Mouse (Mus musculus): Measurements from ENCODE around the gene Npdc1. TPM values are rescaled to one million over a fixed set of nuclear protein-coding genes. Genes with fewer than 3 reads are reported as not detected.

The Npdc1 gene
- total RNA-seq (2021) (100 to 1,000 TPM; 128 to 145 TPM), polyA plus RNA-seq (2012; rRNA removed) (685 and 775 TPM in 2 replicates)
- long read RNA-seq, transcript Npdc1-202 (9 exons, 1,485 nt): major isoform, 72 of 86 reads
- long read RNA-seq, partial matches to known transcripts: 5 of 86 reads
- long read RNA-seq, other reads (novel, unspliced or antisense): 8 of 86 reads

DNA sequence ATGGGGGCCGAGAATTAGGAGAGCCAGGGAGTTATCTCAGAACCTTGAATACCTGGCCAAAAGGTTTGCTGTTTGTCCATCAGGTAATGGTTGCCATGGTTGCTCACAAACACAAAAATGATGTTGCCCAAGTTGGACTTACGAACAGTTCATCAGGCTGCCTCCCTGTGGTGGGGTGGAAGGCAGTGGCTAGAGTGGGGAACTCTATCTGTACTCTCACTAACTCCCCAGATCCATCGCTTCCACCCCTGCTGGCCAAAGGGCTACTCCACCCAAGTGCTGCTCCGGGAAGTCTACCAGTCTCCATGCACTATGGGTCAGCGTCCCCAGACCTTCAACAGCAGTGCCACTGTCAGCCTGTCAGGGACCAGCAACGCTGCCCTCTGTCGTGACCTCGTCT, at the start of gene Npdc1:
Gene Npdc1, plus strand, starts transcription at position 301 of the 400 bp plus-strand sequence.
- DNase-seq: no peak

DNA sequence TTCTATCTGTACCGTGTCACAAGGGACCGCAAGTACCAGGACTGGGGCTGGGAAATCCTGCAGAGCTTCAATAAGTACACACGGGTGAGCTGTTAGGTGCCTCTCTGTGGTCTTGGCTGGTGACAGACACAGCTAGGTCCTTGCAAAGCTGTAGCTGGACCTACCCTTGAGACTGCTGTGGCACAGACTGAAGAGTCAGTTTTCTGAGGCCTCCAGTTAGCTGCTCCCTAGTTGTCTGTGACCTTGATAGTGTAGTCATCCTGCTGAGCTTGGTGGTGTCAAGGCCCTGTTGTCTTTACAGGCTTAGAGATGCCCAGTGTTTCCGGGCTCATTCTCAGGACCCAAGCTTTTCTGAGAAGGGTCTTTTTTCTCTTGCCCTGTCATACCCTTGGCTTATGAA, 49.7 kb upstream of the Npdc1 start:
- peak; percentile 75 for DNase-seq

DNA sequence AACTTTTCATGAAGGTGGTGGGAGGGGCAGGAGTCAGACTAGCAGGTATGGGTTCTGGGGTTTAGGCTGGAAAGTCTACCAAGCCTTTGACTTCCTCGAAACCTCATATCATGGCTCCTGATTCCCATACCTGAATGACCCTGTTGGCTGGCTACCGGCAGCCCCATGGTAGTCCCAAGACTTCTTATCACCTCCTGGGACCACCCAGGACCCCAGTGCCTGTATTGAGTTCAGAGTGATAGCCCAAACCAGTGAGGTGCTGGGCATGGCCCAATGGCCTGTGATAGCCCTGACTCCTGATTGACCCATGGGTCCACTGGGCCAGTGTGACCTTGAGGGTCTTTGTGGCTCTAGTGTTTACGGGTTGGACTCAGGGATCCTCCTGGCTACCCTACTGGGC, 48.5 kb upstream of the Npdc1 start:
- no peak for DNase-seq

DNA sequence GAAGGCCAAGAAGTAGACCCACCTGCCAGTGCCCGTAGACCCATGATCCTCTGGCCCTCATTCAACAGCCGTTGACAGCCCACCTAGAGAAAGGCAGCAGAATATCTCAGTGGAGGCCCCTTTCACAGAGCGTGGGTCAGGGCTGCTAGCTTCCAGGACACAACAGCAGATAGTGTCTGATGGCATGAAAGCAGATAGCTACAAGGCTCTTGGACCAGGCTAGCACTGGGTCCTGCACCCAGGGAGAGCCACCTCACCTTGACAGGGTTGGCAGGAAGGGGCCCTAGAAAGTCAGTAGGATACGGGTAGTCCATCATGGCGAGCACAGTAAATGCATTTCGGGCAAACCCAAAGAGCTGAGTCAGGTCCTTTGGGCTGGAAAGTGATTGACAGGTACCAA, 44.9 kb upstream of the Npdc1 start:
- DNase-seq: no peak

DNA sequence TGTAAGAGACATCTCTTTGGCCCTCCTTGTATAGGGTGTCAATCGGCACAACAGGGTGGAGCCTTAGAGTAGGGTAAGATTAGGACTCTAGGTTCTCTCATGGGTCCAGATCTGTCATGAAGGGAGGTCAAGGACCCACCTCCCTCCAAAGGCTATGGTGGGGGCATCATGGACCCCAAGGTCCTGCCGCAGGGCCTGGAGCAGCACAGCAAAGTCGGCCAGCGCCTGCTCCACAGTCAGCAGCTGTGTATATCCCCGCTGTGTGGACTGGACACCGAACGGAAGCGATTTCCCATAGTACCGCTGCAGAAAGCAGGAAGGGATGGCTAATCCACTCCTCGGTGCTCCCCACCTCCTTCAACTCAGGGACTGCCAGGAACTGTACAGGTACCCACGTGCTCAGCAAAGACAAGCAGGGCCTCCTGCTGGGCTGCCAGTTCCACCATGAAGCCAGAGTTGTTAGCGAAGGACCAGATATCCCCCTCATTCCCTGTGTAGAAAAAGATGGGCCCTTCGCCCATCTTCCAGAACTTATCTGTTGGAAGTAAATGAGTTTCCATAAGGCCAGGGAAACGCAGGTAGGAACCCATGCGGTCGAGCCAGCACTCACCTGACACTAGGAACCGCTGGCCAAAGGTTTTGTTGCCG, 43.6 kb upstream of the Npdc1 start:
- DNase-seq: no peak

DNA sequence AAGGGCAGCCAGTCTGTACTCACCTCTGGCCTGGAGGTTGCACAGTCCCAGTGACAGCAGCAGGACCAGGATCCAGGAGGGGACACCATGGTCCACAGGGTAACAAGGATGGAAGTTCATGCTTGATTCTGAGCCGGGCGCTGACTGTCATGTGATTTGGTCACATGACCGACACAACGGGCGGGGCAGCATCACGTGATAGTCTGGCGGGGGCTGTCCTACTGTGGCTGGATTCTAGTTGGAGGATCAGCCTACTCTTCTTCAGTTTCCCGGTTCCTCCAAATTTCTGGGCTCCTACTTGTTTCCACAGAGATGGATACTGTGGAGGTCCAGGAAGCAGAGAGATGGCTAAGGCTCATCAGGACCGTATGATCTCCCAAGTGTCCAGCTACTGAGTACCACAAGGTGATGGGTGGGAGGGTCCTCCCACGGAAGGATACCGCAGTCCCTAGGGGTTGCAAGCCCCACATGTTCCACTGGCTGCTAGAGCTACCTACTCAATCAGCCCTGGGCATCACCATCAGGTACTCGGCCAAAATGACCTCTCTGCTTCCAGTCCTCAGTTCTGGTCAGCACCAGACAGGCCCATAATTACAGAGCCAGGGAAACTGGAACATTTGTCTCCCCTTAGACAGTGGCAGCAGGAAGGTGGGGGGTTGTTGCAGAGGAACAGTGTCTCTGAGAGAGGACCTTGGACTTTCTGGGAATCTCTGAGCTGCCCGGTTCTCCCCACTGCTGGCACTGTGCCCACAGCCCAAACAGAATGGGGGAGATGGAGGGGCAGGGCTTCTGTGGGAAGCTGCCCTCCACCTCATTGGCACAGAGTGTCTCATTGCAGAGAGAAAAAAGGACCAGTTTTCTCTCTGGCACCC, 42.7 kb upstream of the Npdc1 start, which contains the start of gene Dpp7:
Gene Dpp7, minus strand, starts transcription at position 152 of the 872 bp plus-strand sequence.
- peak; percentile 80 for DNase-seq

DNA sequence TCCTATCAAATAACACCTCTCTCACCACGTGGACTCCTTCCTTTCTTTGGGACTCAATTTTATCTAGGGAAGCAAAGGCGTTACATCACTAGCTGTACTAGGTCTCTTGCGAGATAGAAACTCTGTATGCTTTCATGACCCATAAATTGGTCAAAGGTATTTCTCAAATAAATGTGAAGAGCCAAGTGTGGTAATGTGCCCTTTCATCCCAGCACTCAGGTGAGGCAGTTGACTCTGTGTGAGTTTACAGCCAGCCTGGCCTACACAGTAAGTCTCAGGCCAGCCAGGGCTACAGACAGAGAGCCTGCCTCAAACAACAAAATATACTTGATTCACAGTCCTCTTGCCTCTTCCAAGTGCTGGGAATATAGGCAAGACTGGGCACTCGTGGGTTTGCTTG, 39.3 kb upstream of the Npdc1 start:
- DNase-seq: no peak

DNA sequence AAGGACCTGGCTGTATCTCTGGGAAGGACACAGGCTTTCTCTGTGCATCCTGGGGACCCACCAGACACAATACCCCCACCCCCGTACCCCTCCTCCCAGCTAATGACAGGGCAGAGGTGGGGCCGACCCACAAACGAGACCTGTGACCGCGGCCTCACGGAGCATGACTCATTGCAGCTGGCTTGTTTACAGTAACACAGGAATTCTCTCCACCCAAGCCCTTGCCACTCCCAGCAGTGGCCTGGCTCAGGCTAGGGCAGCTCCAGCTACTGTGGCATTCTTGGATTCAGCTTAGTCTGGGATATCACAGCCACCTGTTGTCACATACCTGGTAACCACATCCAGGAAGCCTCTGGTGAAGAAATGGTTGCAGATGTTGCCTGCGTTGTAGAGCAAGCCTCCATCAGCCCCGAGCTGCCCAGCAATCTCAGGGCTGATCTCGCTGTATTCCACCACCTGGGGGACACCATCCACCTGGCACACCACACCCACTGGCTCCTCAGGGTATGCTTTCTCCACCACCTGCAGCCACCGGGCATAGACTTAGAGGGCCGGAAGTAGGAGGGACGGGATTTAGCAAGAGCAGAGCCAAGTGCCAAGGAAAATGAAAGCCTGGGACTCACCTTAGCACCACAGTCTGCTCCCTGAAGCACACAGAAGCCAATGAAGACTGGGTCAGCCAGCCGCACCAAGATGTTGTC, 35.5 kb upstream of the Npdc1 start:
- DNase-seq: peak; percentile 56

DNA sequence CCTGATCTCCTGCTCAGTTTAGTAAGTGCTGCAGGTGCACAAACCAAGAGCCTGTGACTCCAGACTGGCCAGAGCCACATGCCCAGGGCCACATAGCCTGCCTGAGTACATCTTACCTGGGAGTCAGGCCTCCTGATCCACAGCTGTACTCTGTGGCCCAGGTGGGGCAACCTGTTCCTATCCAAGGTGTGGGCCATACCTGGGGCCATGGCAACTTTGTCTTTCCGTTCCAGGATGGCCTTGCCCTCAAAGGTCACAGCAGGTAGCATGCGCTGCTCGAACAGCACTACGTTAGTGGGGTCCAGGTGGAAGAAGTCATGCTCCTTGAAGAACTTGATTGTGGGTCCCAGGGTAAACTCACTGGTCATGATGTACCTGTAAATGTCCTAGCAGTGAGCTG, 34.8 kb upstream of the Npdc1 start:
- DNase-seq: no peak

DNA sequence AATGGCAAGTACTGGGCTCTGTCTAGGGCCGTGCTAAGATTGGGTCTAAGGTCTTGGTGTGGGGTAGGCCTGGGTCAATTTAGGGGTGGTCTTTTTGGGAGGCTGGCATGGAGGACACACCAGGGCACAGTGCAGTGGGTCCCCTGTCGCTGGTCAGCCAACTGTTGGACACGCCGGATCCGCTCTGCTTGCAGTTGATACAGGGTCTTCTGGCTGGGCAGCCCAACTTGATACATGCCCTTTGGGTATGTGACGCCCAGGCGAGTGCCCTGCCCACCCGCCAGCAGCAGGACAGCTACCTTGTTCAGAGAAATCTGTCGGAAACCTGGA, 34.4 kb upstream of the Npdc1 start:
- DNase-seq: no peak

DNA sequence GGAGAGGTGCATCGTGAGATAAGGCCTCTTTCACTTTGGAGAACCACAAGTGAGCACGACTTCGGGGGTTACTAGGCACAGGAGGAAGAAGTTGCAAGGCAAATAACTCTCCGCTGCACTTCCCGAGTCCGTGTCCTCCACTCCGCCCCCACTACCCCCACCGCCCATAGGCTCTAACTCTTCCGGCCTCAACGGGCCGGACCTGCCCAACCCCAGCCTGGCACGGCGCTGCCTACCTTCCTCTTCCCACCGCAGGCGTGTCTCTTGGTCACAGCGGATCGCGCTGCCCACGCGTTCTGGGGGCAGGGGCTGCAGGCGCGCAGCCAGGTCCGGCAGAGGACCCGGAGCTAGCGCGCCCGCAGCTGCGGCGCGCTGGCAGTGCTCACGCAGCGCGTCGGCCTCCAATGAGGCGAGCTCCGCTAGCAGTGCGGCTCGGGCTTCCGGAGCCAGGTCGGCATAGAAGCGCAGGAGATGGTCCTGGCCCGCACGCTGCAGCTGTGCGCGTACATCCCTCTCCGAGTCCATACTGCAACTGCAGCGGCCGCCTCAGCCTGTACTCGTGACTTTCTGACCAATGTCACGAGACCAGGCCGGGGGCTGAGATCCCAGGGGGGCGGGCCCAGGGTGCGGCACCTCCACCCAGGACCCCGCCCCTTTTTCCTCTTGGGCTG, 33.9 kb upstream of the Npdc1 start, which contains the start of gene Uap1l1:
Gene Uap1l1, minus strand, starts transcription at position 592 of the 671 bp plus-strand sequence.
- DNase-seq: peak; percentile 89

DNA sequence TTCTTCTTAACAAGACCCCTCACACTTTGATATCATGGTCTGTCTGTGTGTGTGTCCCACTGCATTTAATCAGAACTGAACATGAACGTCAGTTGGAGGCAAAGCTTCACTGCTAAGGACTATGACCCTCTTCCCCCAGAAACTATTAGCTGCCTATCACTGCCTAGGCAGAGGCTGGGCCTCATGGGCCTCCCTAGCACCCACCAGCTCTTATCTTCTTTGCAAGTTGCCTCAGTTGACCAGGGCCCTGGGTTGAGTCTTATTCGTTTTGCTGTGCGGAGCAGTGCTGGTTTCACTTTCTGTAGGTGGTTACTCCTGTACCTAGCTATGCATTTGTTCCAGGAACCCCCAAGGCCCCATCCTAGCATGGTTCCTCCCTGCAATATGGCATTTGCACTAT, 29.2 kb upstream of the Npdc1 start:
- DNase-seq: no peak

DNA sequence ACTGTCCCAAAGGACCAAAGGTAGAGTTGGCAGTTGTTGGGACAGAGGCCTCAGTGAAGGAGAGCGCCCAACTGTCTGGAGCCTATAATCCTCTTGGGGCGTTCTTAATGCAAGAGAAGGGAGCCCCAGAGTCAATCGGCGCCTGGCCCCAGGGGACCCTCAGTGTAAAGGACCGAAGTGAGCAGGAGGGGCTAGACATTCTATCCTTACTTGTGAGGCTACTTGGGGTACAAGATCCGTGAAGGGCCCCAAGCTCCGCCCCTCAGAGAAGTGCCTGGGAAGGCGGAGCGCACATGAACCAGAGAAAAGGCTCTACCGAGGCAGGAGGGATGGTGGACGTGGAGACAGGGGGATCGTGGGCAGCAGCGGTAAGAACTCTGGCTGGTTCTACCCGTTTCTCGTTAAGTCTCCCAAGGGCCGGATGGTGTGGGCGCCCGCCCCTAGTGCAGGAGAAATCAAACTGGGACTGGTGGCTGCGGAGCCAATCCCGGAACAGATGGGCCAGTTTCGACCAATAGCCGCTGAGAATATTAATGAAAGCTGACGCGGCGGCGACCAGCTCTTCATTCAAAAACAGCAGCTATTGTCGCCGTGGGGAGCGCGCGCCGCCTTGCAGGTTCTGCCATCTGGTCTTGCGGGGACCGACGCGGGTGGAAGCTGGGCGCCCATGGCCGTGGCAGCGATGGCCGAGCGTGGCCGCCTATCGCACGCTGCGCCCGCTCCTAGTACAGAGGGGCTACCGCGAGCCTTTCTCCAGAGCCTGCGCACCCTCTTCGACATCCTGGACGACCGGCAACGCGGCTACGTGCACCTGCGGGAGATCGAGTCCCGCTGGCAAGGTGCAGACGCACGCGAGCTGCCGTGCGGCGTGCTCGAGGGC, 27.1 kb upstream of the Npdc1 start, which contains the start of gene Sapcd2:
Gene Sapcd2, plus strand, starts transcription at position 558 of the 880 bp plus-strand sequence.
- peak; percentile 91 for DNase-seq

DNA sequence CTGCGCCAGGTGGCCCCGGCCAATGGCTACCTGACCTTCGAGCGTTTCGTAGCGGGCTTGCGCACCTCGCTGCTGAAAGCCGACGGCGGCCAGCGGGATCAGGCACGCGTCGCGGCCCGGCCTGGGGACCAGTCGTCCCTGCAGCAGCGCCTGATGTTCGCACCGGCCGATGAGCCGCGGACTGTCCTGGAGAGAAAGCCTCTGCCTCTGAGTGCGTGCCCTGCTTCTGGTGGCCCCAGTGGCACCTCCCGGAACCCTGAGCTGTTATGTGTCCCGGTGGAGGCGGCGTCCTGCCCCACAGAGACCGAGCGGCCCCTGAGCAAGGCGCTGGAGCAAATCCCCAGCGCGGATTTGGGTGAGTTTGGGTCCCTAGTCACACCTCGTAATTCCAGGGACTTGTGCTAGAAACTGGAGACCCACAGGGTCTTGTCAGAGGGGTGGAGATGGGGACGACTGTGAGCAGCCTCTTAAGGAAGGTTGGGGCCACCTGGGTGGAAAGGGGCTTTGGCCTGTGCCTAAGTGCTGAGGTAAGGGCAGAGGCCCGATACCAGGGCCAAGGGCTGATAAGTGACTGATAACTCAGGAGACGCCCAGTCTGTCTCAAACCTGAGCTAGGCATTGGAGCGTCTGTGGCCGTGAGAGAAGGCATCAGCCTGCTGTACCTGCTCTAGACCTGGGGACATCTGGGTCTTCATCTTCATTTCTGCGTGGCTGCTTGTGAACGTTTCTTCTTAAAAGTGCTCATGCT, 26.3 kb upstream of the Npdc1 start:
- no peak for DNase-seq

DNA sequence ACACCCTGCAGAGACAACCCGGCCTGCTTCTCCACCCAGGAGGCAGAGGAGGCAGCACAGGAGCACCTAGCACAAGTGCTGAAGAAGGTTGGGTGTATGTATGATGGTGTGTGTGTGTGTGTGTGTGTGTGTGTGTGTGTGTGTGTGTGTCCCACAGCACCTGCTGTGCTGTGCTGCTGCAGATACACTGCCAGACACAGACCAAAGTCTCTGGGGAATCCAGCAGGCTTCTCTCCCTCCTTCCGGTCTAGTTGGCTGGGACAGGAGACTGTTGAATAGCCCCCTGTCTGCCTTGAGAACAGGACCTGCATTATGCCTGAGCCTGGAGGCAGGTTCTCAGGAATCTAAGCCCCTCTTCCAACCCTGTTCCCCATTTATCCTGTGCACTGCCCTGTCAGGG, 25.7 kb upstream of the Npdc1 start:
- no peak for DNase-seq

DNA sequence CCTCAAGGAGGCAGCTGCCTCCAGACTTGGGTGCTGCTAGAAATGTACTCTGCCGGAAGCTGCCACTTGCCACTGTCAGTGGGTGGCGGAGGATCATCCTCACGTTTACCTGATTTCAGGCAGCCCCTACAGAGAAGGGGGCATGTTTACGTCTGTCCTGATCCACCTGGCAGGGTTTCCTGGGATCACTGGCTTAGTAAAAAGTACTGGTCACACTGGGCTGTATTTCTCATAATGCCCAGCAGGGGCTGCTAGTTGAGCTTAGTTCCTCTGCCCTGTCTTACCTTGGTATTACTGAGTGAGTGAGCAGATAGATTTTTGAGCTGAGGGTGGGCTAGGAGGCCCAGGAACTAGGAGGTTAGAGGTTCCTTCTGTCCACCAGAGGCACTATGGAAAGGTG, 22.6 kb upstream of the Npdc1 start:
- peak; percentile 53 for DNase-seq

DNA sequence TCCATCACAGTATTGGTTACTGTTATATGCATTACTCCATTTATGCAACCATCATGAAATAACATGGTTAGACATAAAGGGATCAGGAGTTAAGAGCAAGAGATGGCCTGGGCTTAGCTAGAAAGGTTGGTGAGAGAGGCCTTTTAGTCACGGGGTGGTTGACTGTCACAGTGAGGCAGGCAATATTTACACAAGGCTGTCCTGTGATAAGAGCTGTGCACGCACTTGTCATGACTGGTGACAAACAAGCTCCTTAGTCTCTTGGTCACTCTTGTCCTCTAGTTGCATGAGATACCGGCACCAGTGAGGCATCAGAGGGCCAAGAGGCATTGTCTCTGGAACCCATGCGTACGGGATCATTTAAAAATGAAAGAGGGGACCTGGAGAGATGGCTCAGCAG, 14.7 kb upstream of the Npdc1 start:
- DNase-seq: no peak

DNA sequence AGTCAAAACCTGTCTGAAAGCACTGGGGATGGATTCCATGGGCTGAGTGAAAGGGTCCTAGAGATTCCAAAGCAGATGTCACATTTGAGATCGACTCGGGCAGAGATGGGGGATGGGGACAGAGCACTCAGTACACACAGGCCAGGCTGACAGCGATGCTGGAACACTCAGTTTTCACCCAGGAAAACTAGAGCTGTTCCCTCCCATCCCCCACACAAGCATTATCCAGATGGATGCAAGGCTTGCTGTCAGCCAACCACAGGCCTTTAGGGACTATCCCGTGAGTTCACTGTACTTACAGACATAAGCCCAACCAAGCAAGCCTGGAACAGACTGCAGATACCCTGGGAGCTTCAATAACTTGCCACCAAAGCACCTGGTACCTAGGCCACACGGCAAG, 7.9 kb upstream of the Npdc1 start:
- DNase-seq: no peak

DNA sequence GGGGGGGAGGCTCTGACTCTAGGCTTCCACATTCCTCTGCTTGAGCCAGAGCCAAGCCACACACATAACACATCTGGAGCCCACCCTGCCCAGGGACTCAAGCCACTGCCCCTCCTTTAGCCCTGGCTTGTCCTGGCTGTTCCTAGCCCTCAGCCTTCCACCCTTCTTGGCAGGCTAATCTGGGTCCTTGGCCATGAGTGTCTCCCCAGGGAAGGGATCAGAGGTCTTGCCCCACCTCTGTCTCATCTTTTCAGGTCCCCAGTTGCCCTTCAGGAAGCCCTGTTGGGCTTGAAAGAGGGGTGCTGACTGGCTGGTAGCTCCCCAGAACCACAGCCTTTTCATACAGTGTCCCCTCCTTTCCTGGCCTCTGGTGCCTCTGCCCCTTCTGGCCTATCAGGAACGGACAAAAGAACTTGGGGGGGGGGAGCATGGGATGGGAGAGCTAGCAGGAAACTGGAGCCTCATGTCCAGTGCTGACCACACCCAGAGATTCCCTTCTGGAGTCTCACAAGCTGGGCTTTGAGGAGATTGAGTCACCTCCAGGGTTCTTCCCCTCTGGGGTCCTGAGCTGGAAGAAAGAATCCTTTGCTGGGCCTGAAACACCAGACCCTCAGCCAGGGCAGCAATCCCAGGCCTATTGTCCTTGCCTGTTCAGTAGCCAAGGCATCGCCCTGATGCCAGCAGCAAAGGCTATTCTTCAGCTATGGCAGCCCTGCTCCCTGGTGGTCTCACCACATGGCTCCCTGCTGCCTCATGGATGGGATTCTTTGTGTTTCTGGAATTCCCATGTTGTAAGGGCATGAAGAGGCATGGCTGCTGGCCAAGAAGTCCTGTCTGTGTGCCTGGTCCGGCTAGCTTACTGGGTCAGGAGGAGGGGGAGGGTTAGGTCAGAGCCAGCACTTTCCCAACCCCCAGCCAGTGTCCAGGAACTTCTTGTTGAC, 4.6 kb upstream of the Npdc1 start:
- DNase-seq: no peak

Measured in adrenal gland, adult 2 months (tissue).